Mouse (Mus musculus) limb, embryonic 10.5 days (tissue): Measurements from ENCODE around the gene Gm13283. TPM values are rescaled to one million over a fixed set of nuclear protein-coding genes. Genes with fewer than 3 reads are reported as not detected.
A peak's percentile ranks its signal among the peaks of the same experiment; 100 is the strongest.
"Not testable (repeated sequence)": the region's sequence is repeated elsewhere in the genome, so short reads cannot be mapped to it uniquely, and the experiment has no call there.

Experiments
- DNase-seq: peaks from one replicate; pipeline ENCODE4 v3.0.0-alpha.2; 2017; ENCODE audit warnings: low spot score
- H3K27ac ChIP-seq: fragments of 300-500 bp; sonication (generic); 2 replicates; pipeline ENCODE4 v1.5.1; 2016; ENCODE audit warnings: mild to moderate bottlenecking
- H3K27me3 ChIP-seq: fragments of 300-500 bp; sonication (generic); 2 replicates; pipeline ENCODE4 v1.6.1; 2016; ENCODE audit warnings: low read depth, mild to moderate bottlenecking; ENCODE audit not compliant: poor library complexity, severe bottlenecking
- H3K36me3 ChIP-seq: fragments of 300-500 bp; sonication (generic); 2 replicates; pipeline ENCODE4 v1.6.1; 2016; ENCODE audit warnings: mild to moderate bottlenecking, moderate library complexity
- H3K4me1 ChIP-seq: fragments of 300-500 bp; sonication (generic); 2 replicates; pipeline ENCODE4 v1.6.1; 2016
- H3K4me3 ChIP-seq: fragments of 300-500 bp; sonication (generic); 2 replicates; pipeline ENCODE4 v1.5.1; 2016; ENCODE audit warnings: mild to moderate bottlenecking, moderate library complexity
- H3K9me3 ChIP-seq: fragments of 300-500 bp; sonication (generic); replicated peaks from 2 replicates; pipeline ENCODE4 v1.6.1; 2016; ENCODE audit warnings: mild to moderate bottlenecking
- WGBS: fragments of 180-500 bp; shearing (Covaris S2); methylation state at CpG from one replicate; pipeline ENCODE4 v1.1.7; 2016; 5-methylcytosine and 5-hydroxymethylcytosine counted together
- polyA plus RNA-seq: library from polyadenylated mRNA; unstranded; fragments of >200 nt; fragmentation: Nextera tagmentation; extraction: Ambion mirVana; gene quantifications from 2 replicates; pipeline ENCODE4 v1.2.1, GENCODE M21; 2016

Gene Gm13283
- polyA plus RNA-seq, 1 experiment from 2014 or later = 0.54 TPM

- Histone ChIP-seq H3K36me3 (no peaks in the 10 kb centered on the region), H3K27me3 (no peaks in the 10 kb centered on the region), H3K4me1 (peaks cover 24% of the 10 kb centered on the region), H3K9me3 (no peaks in the 10 kb centered on the region), H3K4me3 (no peak overlapping the region), H3K27ac (no peak overlapping the region)
- WGBS = 85% methylated on average over 3 of the region's 3 CpGs
- no peak for DNase-seq
Observed at GRCm38 (mm10) chr4:88744207-88744606, 15.7 kb upstream of the Gm13283 start.

DNA sequence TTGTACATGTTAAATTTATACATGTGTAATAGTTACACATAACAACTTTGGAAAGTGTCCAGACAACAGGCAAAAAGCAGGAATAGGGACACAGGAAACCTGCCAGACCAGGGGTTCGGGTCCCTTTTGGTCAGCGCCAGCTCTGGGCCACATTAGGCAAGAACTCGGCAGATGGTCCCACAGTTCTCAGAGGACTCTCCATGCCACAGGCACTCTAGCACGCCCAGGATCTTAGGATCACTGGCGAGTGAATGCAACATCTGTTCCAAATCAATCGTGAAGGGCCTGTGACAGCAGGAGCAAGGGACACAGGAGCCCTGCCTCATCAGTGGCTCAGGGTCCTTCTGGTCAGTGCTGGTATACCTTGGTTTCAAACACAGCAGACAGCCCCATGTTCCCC is 10.0 kb upstream of the Gm13283 start:
- H3K9me3 ChIP-seq = no peaks in the 10 kb centered on the region
- 43% methylated on average over 6 of the region's 6 CpGs for WGBS
- H3K27me3 ChIP-seq = no peaks in the 10 kb centered on the region
- H3K36me3 ChIP-seq = no peaks in the 10 kb centered on the region
- H3K27ac ChIP-seq = no peak overlapping the region
- H3K4me1 ChIP-seq = peaks cover 27% of the 10 kb centered on the region
- DNase-seq = no peak
- no peak overlapping the region for H3K4me3 ChIP-seq

- 72% methylated on average over 15 of the region's 15 CpGs for WGBS
- not testable (repeated sequence) for H3K36me3 ChIP-seq, H3K9me3 ChIP-seq, H3K27ac ChIP-seq, H3K4me3 ChIP-seq, H3K27me3 ChIP-seq, H3K4me1 ChIP-seq, DNase-seq
Observed at GRCm38 (mm10) chr4:88754818-88755340, 5.0 kb upstream of the Gm13283 start, which contains the start of gene Gm13271. TSS of gene Gm13271 (plus strand) at chr4:88754868.

DNA sequence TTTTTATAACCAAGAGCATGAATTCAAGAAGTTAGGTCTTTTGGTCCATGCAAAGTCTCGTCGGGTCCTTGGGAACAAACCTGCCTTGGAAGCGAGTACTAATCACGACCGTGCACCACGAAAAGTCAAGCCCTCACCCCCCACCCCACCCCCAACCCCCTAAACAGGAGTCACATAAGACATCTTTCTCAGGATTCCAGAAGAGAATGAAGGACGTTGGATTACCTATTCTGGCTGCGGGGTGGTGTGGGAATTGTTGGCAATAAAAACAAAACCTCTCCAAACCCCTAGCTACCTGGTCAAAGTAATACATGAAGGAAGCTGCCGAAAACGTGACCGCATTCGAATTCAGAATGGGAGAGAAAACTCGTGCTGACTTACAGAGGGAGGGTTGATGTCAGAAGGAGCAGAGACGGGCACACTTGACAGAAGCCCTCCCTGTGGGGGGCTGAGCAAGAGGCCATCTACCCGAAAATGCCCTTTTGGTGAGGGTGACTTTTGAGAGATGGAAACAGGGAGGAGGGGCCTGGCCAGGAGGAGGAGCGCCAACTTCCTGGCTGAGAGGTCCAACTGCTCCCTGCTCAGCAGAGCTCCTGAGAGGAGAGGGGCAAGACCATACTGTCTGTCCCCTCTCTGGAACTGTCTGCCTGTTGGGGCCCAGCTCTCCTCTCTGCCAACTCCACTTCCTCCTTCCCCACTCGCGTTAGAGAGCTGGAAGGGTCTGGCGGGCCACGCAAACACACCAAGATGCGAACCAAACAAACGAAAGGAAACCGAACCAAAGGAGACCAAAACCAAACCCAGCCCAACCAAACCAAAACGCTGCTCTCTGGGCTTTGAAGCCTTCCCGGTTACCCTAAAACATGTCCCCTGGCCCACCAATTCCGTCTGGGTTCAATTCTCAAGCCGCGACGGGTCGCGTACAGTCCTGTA is 3.1 kb upstream of the Gm13283 start:
- peak overlapping the region; percentile 81 for H3K27ac ChIP-seq
- peak overlapping the region; percentile 56 for H3K4me3 ChIP-seq
- DNase-seq = peak; percentile 61
- not testable (repeated sequence) for H3K27me3 ChIP-seq, H3K4me1 ChIP-seq, H3K36me3 ChIP-seq, H3K9me3 ChIP-seq
- WGBS = 14% methylated on average over 29 of the region's 31 CpGs

- Histone ChIP-seq H3K4me3 (peak overlapping the region; percentile 56), H3K27ac (peak overlapping the region; percentile 81)
- H3K4me1 ChIP-seq, H3K9me3 ChIP-seq, H3K27me3 ChIP-seq, H3K36me3 ChIP-seq: not testable (repeated sequence)
- DNase-seq = peak; percentile 80
- WGBS = under 1% methylated on average over 21 of the region's 21 CpGs
Observed at GRCm38 (mm10) chr4:88757628-88758031, 2.3 kb upstream of the Gm13283 start.

GRCm38 (mm10) chr4:88758751-88759150 is 1.2 kb upstream of the Gm13283 start:
- H3K27me3 ChIP-seq, H3K4me3 ChIP-seq, H3K27ac ChIP-seq, H3K36me3 ChIP-seq, H3K9me3 ChIP-seq, H3K4me1 ChIP-seq, DNase-seq: not testable (repeated sequence)
- 88% methylated on average over 9 of the region's 9 CpGs for WGBS

GRCm38 (mm10) chr4:88760431-88760830 is 512 bp downstream of the Gm13283 start:
- Histone ChIP-seq H3K27ac (peak overlapping the region; percentile 62; the same call in 1 of the 2 replicates), H3K4me3 (peak overlapping the region; percentile 40)
- DNase-seq = peak; percentile 66
- not testable (repeated sequence) for H3K27me3 ChIP-seq, H3K9me3 ChIP-seq, H3K4me1 ChIP-seq, H3K36me3 ChIP-seq
- WGBS = 1% methylated on average over 28 of the region's 28 CpGs

- not testable (repeated sequence) for H3K9me3 ChIP-seq, DNase-seq, H3K36me3 ChIP-seq, H3K4me1 ChIP-seq, H3K27me3 ChIP-seq, H3K27ac ChIP-seq, H3K4me3 ChIP-seq
- 67% methylated on average over 6 of the region's 8 CpGs for WGBS
Observed at GRCm38 (mm10) chr4:88761776-88762175, 1.9 kb downstream of the Gm13283 start.

DNA sequence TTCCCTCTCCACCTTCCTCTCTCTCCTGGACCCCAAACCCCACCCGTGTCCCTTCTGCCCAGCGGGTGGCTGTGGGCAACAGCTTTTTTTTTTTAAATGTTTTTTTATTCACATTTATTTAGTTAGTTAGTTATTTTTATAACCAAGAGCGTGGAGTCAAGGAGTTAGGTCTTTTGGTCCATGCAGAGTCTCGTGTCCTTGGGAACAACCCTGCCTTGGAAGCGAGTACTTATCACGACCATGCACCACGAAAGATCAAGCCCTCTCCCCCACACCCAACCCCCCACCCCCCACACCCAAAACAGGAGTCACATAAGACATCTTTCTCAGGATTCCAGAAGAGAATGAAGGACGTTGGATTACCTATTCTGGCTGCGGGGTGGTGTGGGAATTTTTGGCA is 2.4 kb downstream of the Gm13283 start:
- H3K9me3 ChIP-seq, H3K4me1 ChIP-seq, H3K4me3 ChIP-seq, DNase-seq, H3K27ac ChIP-seq, H3K27me3 ChIP-seq, H3K36me3 ChIP-seq: not testable (repeated sequence)
- 51% methylated on average over 9 of the region's 9 CpGs for WGBS

- H3K4me1 ChIP-seq, H3K27me3 ChIP-seq, H3K9me3 ChIP-seq, H3K36me3 ChIP-seq: not testable (repeated sequence)
- H3K27ac ChIP-seq = peak overlapping the region; percentile 42; the same call in 1 of the 2 replicates
- peak; percentile 62 for DNase-seq
- H3K4me3 ChIP-seq = peak overlapping the region; percentile 37
- WGBS = 2% methylated on average over 35 of the region's 42 CpGs
Observed at GRCm38 (mm10) chr4:88763384-88764018, 3.6 kb downstream of the Gm13283 start.

DNA sequence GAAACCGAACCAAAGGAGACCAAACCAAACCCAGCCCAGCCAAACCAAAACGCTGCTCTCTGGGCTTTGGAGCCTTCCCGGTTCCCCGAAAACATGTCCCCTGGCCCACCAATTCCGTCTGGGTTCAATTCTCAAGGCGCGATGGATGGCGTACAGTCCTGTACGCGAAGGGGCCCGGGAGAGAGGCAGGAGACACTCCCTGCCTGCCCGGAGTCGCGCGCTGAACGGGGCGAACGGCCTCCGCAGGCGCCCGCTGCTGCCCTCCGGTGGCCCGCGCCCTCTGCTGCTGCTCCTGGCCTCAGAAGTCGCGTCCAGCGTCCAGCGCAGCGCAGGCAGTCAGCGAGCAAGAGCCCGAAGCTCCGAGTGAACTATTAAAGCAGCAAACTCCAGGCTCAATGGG is 13.6 kb downstream of the Gm13283 start, which contains the start of gene Gm13290:
Gene Gm13290, plus strand, starts transcription at position 301 of the 400 bp plus-strand sequence.
- H3K4me3 ChIP-seq, H3K27ac ChIP-seq, DNase-seq, H3K9me3 ChIP-seq, H3K27me3 ChIP-seq, H3K4me1 ChIP-seq, H3K36me3 ChIP-seq: not testable (repeated sequence)
- no CpG with 5 or more reads among the region's 32 CpGs for WGBS

DNA sequence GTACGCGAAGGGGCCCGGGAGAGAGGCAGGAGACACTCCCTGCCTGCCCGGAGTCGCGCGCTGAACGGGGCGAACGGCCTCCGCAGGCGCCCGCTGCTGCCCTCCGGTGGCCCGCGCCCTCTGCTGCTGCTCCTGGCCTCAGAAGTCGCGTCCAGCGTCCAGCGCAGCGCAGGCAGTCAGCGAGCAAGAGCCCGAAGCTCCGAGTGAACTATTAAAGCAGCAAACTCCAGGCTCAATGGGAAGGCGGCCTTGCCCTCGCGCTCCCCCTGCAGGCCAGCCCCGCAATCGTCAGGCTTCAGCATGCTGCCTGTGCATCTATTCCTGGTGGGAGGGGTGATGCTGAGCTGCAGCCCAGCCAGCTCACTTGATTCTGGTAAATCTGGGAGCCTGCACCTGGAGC is 16.7 kb downstream of the Gm13283 start, which contains the start of gene Gm13289:
Gene Gm13289, plus strand, starts transcription at position 301 of the 400 bp plus-strand sequence.
- not testable (repeated sequence) for H3K27ac ChIP-seq, H3K27me3 ChIP-seq, DNase-seq, H3K4me3 ChIP-seq, H3K36me3 ChIP-seq, H3K4me1 ChIP-seq, H3K9me3 ChIP-seq
- WGBS = no CpG with 5 or more reads among the region's 29 CpGs

GRCm38 (mm10) chr4:88779550-88779949 is 19.6 kb downstream of the Gm13283 start, which contains the start of gene Gm13272:
TSS of gene Gm13272 (plus strand) at chr4:88779850.
- H3K27ac ChIP-seq, H3K4me3 ChIP-seq, DNase-seq, H3K4me1 ChIP-seq, H3K27me3 ChIP-seq, H3K36me3 ChIP-seq, H3K9me3 ChIP-seq: not testable (repeated sequence)
- no CpG with 5 or more reads among the region's 29 CpGs for WGBS
